Mouse (Mus musculus) intestine, embryonic 14.5 days (tissue): ENCODE measurements around the gene Akap17b. TPM values are rescaled to one million over a fixed set of nuclear protein-coding genes. Genes with fewer than 3 reads are reported as not detected.

Experiments
- polyA plus RNA-seq: library from polyadenylated mRNA; unstranded; fragments of >200 nt; fragmentation: Nextera tagmentation; extraction: Ambion mirVana; gene quantifications from 2 replicates; pipeline ENCODE4 v1.2.1, GENCODE M21; 2014

Akap17b gene
- polyA plus RNA-seq, 1 experiment from 2014 or later, result 3.2 TPM

Other genes starting within 250 kb of the Akap17b start
- not detected in 2 replicates for gene Gm6268, start 244.1 kb downstream of the Akap17b start, polyA plus RNA-seq
- gene Gm14569, start 153.6 kb downstream of the Akap17b start, polyA plus RNA-seq, result 0.04 TPM in 1 of 2 replicates, not detected in the other
- gene Pgrmc1, start 47.2 kb downstream of the Akap17b start, polyA plus RNA-seq, result 205 and 214 TPM in 2 replicates
- gene Slc25a43, start 98.3 kb upstream of the Akap17b start, polyA plus RNA-seq, result 1.5 and 2.3 TPM in 2 replicates
- gene Slc25a5, start 150.3 kb upstream of the Akap17b start, polyA plus RNA-seq, result 766 and 827 TPM in 2 replicates
- 114 and 117 TPM in 2 replicates for gene Ube2a, start 228.5 kb upstream of the Akap17b start, polyA plus RNA-seq
- 30.7 and 32.5 TPM in 2 replicates for gene C330007P06Rik, start 228.7 kb upstream of the Akap17b start, polyA plus RNA-seq